Mouse (Mus musculus) heart, adult 2 months (tissue): Measurements from ENCODE around the gene Ppargc1a.

Experiments
- CTCF ChIP-seq: fragments of 200-600 bp; IDR thresholded peaks from 2 replicates; pipeline ENCODE4 v1.8.1; 2022; ENCODE audit warnings: antibody characterized with exemption, mild to moderate bottlenecking, moderate library complexity
- EP300 ChIP-seq: fragments of 200-500 bp; IDR thresholded peaks from 2 replicates; pipeline ENCODE4 v1.6.1; 2011; ENCODE audit warnings: low read depth, low read length, control low read depth; ENCODE audit not compliant: insufficient read depth
- POLR2A ChIP-seq: fragments of 200-500 bp; IDR thresholded peaks from 2 replicates; pipeline ENCODE4 v1.6.1; 2011; ENCODE audit warnings: mild to moderate bottlenecking, low read depth, low read length, control low read depth; ENCODE audit not compliant: insufficient read depth

DNA sequence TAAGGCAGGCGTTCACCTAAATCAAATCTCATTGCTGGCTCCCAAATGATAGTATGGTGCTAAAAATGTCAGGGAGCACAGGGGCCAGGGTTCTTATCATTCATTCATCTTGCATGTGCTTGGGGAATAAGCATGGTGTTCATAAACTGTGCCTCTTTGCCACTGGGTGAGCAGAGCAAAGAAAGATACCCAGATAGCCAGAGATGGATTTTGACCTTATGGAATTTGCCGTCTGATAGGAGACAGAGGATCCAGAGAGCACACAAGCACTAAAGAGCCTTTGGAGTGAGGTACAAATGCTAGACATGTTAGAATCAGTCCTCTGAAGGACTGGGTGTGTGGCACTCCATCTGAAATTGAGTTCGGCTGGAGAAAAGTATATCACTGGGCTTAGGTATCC, 16.7 kb upstream of the Ppargc1a start:
- TF ChIP-seq POLR2A (no peak), CTCF (no peak), EP300 (no peak)
